Mouse (Mus musculus): Measurements from ENCODE around the gene Endov.

DNA sequence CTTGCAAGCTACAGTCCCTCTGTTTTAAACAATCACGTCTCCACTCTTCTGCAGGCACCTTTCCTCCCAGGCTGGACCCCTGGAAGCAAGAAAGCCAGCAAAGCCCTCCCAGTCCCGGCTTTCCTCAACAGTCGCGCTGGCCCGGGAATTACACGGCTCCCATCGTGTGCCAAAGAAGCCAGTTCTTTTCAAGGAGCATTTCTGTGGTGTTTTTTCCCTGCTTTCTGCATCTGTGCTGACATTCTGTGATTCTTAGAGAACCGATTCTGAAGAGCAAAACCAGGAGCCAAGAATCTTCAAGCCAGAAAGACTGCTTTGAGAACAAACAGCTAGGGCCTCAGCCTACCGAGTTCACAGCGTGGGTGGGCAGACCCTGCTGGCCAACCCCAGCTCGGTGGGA is 37.8 kb downstream of the Endov start:
- no peak for TF ChIP-seq CTCF (conservative IDR thresholded peaks at IDR 0.05 in 1 of 2, IDR thresholded peaks at IDR 0.05 in 1 of 2; ENCODE audit: low read depth in 2 of 2, low read length in 2 of 2)
- TF ChIP-seq POLR2A (IDR thresholded peaks at IDR 0.05; ENCODE audit: low read depth, low read length): no peak
- TF ChIP-seq EP300 (IDR thresholded peaks at IDR 0.05; ENCODE audit: low read length): no peak
- TF ChIP-seq USF1 (IDR thresholded peaks at IDR 0.05; ENCODE audit: low read depth, low read length): no peak
- TF ChIP-seq CHD1 (IDR thresholded peaks at IDR 0.05; ENCODE audit: low read depth, low read length): no peak
- TF ChIP-seq RCOR1 (conservative IDR thresholded peaks at IDR 0.05; ENCODE audit: low read depth, low read length): no peak
- no peak for TF ChIP-seq JUND (conservative IDR thresholded peaks at IDR 0.05; ENCODE audit: low read depth, low read length)
- no peak for TF ChIP-seq NRF1 (IDR thresholded peaks at IDR 0.05; ENCODE audit: low read depth, low read length)
- TF ChIP-seq RAD21 (IDR thresholded peaks at IDR 0.05; ENCODE audit: low read depth, low read length): no peak
- no peak for TF ChIP-seq ETS1 (conservative IDR thresholded peaks at IDR 0.05; ENCODE audit: low read depth, low read length)
